Mouse (Mus musculus) embryo, embryonic 10 days (tissue): Measurements from ENCODE around the gene Fpr-rs7.

Source experiments
- DNase-seq: peaks from one replicate; pipeline ENCODE4 v3.0.0-alpha.2; 2015; ENCODE audit warnings: low spot score

Gene Fpr-rs7

GRCm38 (mm10) chr17:20114126-20114525 lies at the start of gene Fpr-rs7:
Fpr-rs7 (minus strand) TSS chr17:20114226.
- no peak for DNase-seq

- no peak for DNase-seq
These were observed 39.9 kb downstream of the Fpr-rs7 start for GRCm38 (mm10) chr17:20074090-20074489.

GRCm38 (mm10) chr17:20071656-20072396 lies 42.2 kb downstream of the Fpr-rs7 start:
- DNase-seq = no peak
